Mouse (Mus musculus): ENCODE measurements around the gene March10. TPM values are rescaled to one million over a fixed set of nuclear protein-coding genes. Genes with fewer than 3 reads are reported as not detected.

March10 gene
- total and polyA plus RNA-seq, 3 experiments, result 0.05 TPM; not detected in 2

DNA sequence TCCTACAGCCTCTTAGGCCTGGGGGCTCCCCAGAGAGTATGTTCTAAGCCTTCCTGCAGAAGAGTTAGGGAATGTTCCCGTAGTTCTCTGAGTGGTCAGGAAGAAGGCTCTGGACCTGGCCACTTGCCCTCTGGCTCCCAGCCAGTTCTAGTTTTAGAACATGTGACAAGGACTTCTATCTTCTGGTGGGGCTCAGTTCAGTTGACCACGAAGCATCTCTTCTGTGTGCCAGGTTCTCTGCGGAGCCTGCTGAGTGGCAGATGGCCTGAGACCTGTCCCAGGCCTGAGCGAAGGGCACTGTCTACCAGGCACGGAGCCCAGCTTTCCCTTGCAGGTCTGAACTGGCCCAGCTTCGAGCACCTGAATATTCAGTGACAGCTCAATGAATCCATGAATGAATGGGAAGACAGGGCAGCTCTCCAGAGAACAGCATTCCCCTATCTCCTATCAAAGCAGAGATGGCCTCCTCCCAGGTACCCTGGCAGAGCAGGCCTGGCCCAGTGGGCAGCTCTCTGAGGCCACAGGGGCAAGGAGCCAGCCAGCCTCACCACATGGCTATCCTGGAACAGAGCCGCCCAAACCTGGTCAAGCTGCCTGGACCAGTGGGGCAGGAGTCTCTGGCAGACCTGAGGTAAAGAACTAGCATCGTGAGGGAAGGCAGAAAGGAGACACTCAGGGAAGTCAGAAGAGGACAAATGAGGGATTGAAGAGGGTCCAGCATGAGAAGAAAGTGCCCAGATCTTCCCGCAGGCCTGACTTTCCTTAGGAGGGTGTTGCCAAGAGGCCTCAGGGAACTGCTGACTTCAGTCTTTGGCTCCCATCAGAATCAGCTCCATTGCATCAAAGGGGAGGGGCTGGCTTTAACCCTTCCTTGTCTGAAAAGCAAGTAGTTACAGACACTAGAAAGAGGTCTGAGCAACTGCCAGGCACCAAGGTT, 103.3 kb downstream of the March10 start:
- Histone ChIP-seq H3K27me3 (ENCODE audit: insufficient read depth, low read length) (peaks cover 58% of the 10 kb centered on the region), H3K36me3 (replicated peaks) (no peaks in the 10 kb centered on the region), H3K4me3 (ENCODE audit: low read depth, low read length) (no peak overlapping the region), H3K4me1 (ENCODE audit: insufficient read depth, low read depth, low read length) (peaks cover 11% of the 10 kb centered on the region), H3K9me3 (replicated peaks) (no peaks in the 10 kb centered on the region)
- no peak for TF ChIP-seq CTCF (IDR thresholded peaks at IDR 0.05; ENCODE audit: low read depth, low read length)
- TF ChIP-seq POLR2AphosphoS5 (IDR thresholded peaks at IDR 0.05; ENCODE audit: insufficient replicate concordance, low read depth, low read length), result no peak
- TF ChIP-seq GATA1 (IDR thresholded peaks at IDR 0.05; ENCODE audit: borderline replicate concordance, low read length), result no peak
- TF ChIP-seq GATA2 (IDR thresholded peaks at IDR 0.05; ENCODE audit: borderline replicate concordance, low read depth, low read length), result no peak
- no peak for TF ChIP-seq TAL1 (conservative IDR thresholded peaks at IDR 0.05; ENCODE audit: low read depth, low read length)
- ATAC-seq (ENCODE audit: extremely low read depth, insufficient number of reproducible peaks, low FRiP score, poor library complexity, severe bottlenecking), result no peak
- DNase-seq (ENCODE audit: low spot score), result no peak

DNA sequence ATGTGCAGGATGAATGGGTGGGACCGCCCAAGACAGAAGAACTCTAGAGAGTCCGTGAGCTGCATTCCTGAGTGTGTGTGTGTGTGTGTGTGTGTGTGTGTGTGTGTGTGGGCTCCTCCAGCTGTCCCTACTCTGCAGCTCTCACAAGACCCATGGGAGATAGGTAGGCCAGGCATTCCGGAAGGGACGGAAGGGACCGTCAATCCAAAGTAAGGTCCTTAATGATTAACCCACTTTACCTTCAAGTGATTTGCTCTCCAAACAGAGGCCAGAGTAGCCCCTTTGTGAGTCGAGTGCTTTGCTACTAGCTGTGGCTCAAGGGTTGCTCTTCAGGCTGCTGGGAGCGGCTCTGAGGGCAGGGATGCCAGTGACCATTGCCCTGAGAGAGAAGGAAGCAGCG, 104.4 kb downstream of the March10 start:
- Histone ChIP-seq H3K9me3 (replicated peaks) (no peaks in the 10 kb centered on the region), H3K27me3 (ENCODE audit: insufficient read depth, low read length) (peaks cover 58% of the 10 kb centered on the region), H3K4me3 (ENCODE audit: low read depth, low read length) (no peak overlapping the region), H3K36me3 (replicated peaks) (no peaks in the 10 kb centered on the region), H3K4me1 (ENCODE audit: insufficient read depth, low read depth, low read length) (peaks cover 17% of the 10 kb centered on the region)
- TF ChIP-seq GATA1 (IDR thresholded peaks at IDR 0.05; ENCODE audit: borderline replicate concordance, low read length) (no peak), TAL1 (conservative IDR thresholded peaks at IDR 0.05; ENCODE audit: low read depth, low read length) (no peak), GATA2 (IDR thresholded peaks at IDR 0.05; ENCODE audit: borderline replicate concordance, low read depth, low read length) (no peak), CTCF (IDR thresholded peaks at IDR 0.05; ENCODE audit: low read depth, low read length) (no peak), POLR2AphosphoS5 (IDR thresholded peaks at IDR 0.05; ENCODE audit: insufficient replicate concordance, low read depth, low read length) (no peak)
- ATAC-seq (ENCODE audit: extremely low read depth, insufficient number of reproducible peaks, low FRiP score, poor library complexity, severe bottlenecking) (no peak), DNase-seq (ENCODE audit: low spot score) (no peak)

DNA sequence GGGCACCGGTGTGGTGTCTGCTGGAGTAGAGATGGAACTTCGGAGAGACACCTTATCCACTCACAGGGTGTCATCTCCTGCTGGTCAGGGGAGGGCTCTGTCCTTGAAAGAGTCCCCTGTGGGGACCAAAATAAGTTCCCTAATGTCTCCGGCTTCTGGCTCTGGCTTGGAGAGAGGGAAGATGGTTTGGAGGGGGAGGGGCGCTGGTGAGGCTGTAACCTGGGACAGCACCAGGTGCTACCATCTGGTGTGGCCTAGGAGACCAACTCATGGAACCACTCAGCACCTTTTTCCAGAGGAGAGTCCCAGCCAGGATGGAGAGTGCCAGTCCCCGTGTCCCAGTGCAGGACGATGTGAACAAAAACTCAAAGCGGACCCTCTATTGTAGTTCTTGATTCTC, 105.9 kb downstream of the March10 start:
- Histone ChIP-seq H3K4me3 (ENCODE audit: low read depth, low read length) (no peak overlapping the region), H3K9me3 (replicated peaks) (no peaks in the 10 kb centered on the region), H3K36me3 (replicated peaks) (no peaks in the 10 kb centered on the region), H3K4me1 (ENCODE audit: insufficient read depth, low read depth, low read length) (peaks cover 17% of the 10 kb centered on the region), H3K27me3 (ENCODE audit: insufficient read depth, low read length) (peaks cover 60% of the 10 kb centered on the region)
- no peak for DNase-seq (ENCODE audit: low spot score)
- no peak for TF ChIP-seq CTCF (IDR thresholded peaks at IDR 0.05; ENCODE audit: low read depth, low read length)
- no peak for TF ChIP-seq GATA1 (IDR thresholded peaks at IDR 0.05; ENCODE audit: borderline replicate concordance, low read length)
- no peak for TF ChIP-seq TAL1 (conservative IDR thresholded peaks at IDR 0.05; ENCODE audit: low read depth, low read length)
- no peak for TF ChIP-seq GATA2 (IDR thresholded peaks at IDR 0.05; ENCODE audit: borderline replicate concordance, low read depth, low read length)
- ATAC-seq (ENCODE audit: extremely low read depth, insufficient number of reproducible peaks, low FRiP score, poor library complexity, severe bottlenecking), result no peak

DNA sequence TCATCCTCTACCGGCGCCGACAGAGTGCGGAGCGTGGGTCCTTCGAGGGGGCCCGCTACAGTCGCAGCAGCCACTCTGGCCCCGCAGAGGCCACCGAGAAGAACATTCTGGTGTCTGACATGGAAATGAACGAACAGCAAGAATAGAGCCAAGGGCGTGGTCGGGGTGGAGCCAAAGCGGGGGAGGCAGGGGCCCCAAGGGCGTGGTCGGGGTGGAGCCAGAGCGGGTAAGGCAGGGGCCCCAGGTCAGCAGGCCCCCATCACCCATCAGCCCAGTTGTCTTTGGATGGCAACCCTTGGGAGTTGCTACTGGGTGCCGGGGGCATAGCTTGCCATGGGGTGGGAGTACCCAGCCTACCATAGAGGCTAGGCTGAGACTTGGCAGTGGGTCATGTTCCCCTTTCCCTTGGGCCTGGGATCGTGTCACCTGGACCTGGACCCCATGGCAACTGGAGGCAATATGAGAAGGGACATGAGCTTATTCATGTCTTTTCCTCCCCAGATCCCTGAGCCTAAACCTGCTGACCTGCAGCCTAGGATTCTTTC, 106.7 kb downstream of the March10 start:
- H3K27me3 ChIP-seq (ENCODE audit: insufficient read depth, low read length), result peaks cover 55% of the 10 kb centered on the region
- DNase-seq (ENCODE audit: low spot score), result no peak
- peak overlapping the region; percentile 21; the same call in 1 of the 2 replicates for H3K4me3 ChIP-seq (ENCODE audit: low read depth, low read length)
- no peak for ATAC-seq (ENCODE audit: extremely low read depth, insufficient number of reproducible peaks, low FRiP score, poor library complexity, severe bottlenecking)
- peaks cover 17% of the 10 kb centered on the region for H3K4me1 ChIP-seq (ENCODE audit: insufficient read depth, low read depth, low read length)
- H3K36me3 ChIP-seq (replicated peaks), result no peaks in the 10 kb centered on the region
- TF ChIP-seq GATA1 (IDR thresholded peaks at IDR 0.05; ENCODE audit: borderline replicate concordance, low read length) (no peak), POLR2AphosphoS5 (IDR thresholded peaks at IDR 0.05; ENCODE audit: insufficient replicate concordance, low read depth, low read length) (no peak), GATA2 (IDR thresholded peaks at IDR 0.05; ENCODE audit: borderline replicate concordance, low read depth, low read length) (no peak), CTCF (IDR thresholded peaks at IDR 0.05; ENCODE audit: low read depth, low read length) (no peak), TAL1 (conservative IDR thresholded peaks at IDR 0.05; ENCODE audit: low read depth, low read length) (no peak)
- no peaks in the 10 kb centered on the region for H3K9me3 ChIP-seq (replicated peaks)

DNA sequence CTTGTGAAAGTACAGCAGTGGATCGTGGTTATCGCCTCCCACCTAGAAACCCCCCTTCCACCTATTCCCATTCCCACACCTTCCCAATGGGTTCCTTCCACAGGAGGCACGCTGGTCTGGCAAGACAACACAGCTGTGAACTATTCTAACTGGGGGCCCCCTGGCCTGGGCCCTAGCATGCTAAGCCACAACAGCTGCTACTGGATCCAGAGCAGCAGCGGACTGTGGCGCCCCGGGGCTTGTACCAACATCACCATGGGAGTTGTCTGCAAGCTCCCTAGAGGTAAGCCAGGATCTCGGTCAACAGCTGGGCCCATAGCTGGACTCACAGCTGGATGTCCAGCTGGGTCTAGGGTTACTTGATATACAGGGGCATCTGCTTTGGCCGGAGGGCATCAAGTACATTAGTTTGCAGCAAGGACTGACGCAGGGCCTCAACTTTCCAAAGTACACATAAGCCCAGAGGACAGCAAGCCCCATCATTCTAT, 108.0 kb downstream of the March10 start:
- DNase-seq (ENCODE audit: low spot score) (no peak), ATAC-seq (ENCODE audit: extremely low read depth, insufficient number of reproducible peaks, low FRiP score, poor library complexity, severe bottlenecking) (no peak)
- TF ChIP-seq CTCF (IDR thresholded peaks at IDR 0.05; ENCODE audit: low read depth, low read length) (no peak), POLR2AphosphoS5 (IDR thresholded peaks at IDR 0.05; ENCODE audit: insufficient replicate concordance, low read depth, low read length) (no peak), GATA2 (IDR thresholded peaks at IDR 0.05; ENCODE audit: borderline replicate concordance, low read depth, low read length) (no peak), GATA1 (IDR thresholded peaks at IDR 0.05; ENCODE audit: borderline replicate concordance, low read length) (no peak), TAL1 (conservative IDR thresholded peaks at IDR 0.05; ENCODE audit: low read depth, low read length) (no peak)
- H3K4me3 ChIP-seq (ENCODE audit: low read depth, low read length), result no peak overlapping the region
- H3K36me3 ChIP-seq (replicated peaks), result no peaks in the 10 kb centered on the region
- peaks cover 43% of the 10 kb centered on the region for H3K27me3 ChIP-seq (ENCODE audit: insufficient read depth, low read length)
- H3K9me3 ChIP-seq (replicated peaks), result no peaks in the 10 kb centered on the region
- peaks cover 17% of the 10 kb centered on the region for H3K4me1 ChIP-seq (ENCODE audit: insufficient read depth, low read depth, low read length)
